Mouse (Mus musculus) kidney, embryonic 16.5 days (tissue): ENCODE data around the gene Aqp7. TPM values are rescaled to one million over a fixed set of nuclear protein-coding genes. Genes with fewer than 3 reads are reported as not detected.
"Not testable (repeated sequence)": the region's sequence is repeated elsewhere in the genome, so short reads cannot be mapped to it uniquely, and the experiment has no call there.

Experiments used
- ATAC-seq: fragments of 200-750 bp; cut with Nextera tagmentation; 2 replicates; pipeline ENCODE4 v1.8.0; 2017; ENCODE audit warnings: moderate TSS enrichment; ENCODE audit not compliant: low FRiP score, low TSS enrichment
- H3K27ac ChIP-seq: fragments of 300-500 bp; sonication (generic); 2 replicates; pipeline ENCODE4 v1.5.1; 2014; ENCODE audit warnings: low read length
- H3K27me3 ChIP-seq: fragments of 300-500 bp; sonication (generic); 2 replicates; pipeline ENCODE4 v1.6.1; 2014; ENCODE audit warnings: low read length, control low read depth, mixed read lengths; ENCODE audit not compliant: insufficient read depth
- H3K36me3 ChIP-seq: fragments of 300-500 bp; sonication (generic); 2 replicates; pipeline ENCODE4 v1.6.1; 2014; ENCODE audit warnings: low read length, control low read depth, mixed read lengths; ENCODE audit not compliant: insufficient read depth
- H3K4me1 ChIP-seq: fragments of 300-500 bp; sonication (generic); 2 replicates; pipeline ENCODE4 v1.6.1; 2014; ENCODE audit warnings: low read length, control low read depth, mixed read lengths; ENCODE audit not compliant: insufficient read depth
- H3K4me2 ChIP-seq: fragments of 300-500 bp; sonication (generic); replicated peaks from 2 replicates; pipeline ENCODE4 v1.6.1; 2014; ENCODE audit warnings: low read depth, low read length
- H3K4me3 ChIP-seq: fragments of 300-500 bp; sonication (generic); 2 replicates; pipeline ENCODE4 v1.5.1; 2014; ENCODE audit warnings: mild to moderate bottlenecking, low read length
- H3K9ac ChIP-seq: fragments of 300-500 bp; sonication (generic); replicated peaks from 2 replicates; pipeline ENCODE4 v1.6.1; 2014; ENCODE audit warnings: low read length
- H3K9me3 ChIP-seq: fragments of 300-500 bp; sonication (generic); 2 replicates; pipeline ENCODE4 v1.6.1; 2016; ENCODE audit warnings: low read length, control low read depth
- whole genome bisulfite sequencing: fragments of 180-500 bp; shearing (Covaris S2); extraction: QIAGEN DNeasy Blood & Tissue Kit; methylation state at CpG from one replicate; pipeline ENCODE4 v1.1.7; 2014; 5-methylcytosine and 5-hydroxymethylcytosine counted together
- polyA plus RNA-seq: library from polyadenylated mRNA; unstranded; fragments of >200 nt; fragmentation: Nextera tagmentation; extraction: Ambion mirVana; gene quantifications from 2 replicates; pipeline ENCODE4 v1.2.1, GENCODE M21; 2015

Aqp7 gene
- polyA plus RNA-seq, 1 experiment from 2014 or later = 1.2 TPM

GRCm38 (mm10) chr4:41087459-41088298 is 39.7 kb upstream of the Aqp7 start:
- Histone ChIP-seq H3K27ac (peak overlapping the region; percentile 47), H3K27me3 (no peaks in the 10 kb centered on the region), H3K36me3 (no peaks in the 10 kb centered on the region), H3K4me2 (no peak overlapping the region), H3K4me3 (no peak overlapping the region), H3K9me3 (no peaks in the 10 kb centered on the region), H3K9ac (no peak overlapping the region), H3K4me1 (peaks cover 13% of the 10 kb centered on the region; the same call in 1 of the 2 replicates)
- 80% methylated on average over 16 of the region's 16 CpGs for WGBS
- 0 out of 2 replicates have a peak, but pooled peaks have one; percentile 32 for ATAC-seq

GRCm38 (mm10) chr4:41086947-41087346 is 39.0 kb upstream of the Aqp7 start:
- WGBS = 57% methylated on average over 9 of the region's 9 CpGs
- H3K4me1 ChIP-seq = peaks cover 13% of the 10 kb centered on the region; the same call in 1 of the 2 replicates
- H3K36me3 ChIP-seq = no peaks in the 10 kb centered on the region
- H3K4me2 ChIP-seq = no peak overlapping the region
- H3K27ac ChIP-seq = no peak overlapping the region
- H3K4me3 ChIP-seq = no peak overlapping the region
- no peaks in the 10 kb centered on the region for H3K9me3 ChIP-seq
- H3K27me3 ChIP-seq = no peaks in the 10 kb centered on the region
- no peak overlapping the region for H3K9ac ChIP-seq
- ATAC-seq = peak; percentile 52

GRCm38 (mm10) chr4:41084819-41085218 is 36.9 kb upstream of the Aqp7 start:
- Histone ChIP-seq H3K4me1 (0 out of 2 replicates have a peak, but pooled peaks cover 3% of the 10 kb centered on the region), H3K27me3 (no peaks in the 10 kb centered on the region), H3K4me3 (no peak overlapping the region), H3K36me3 (no peaks in the 10 kb centered on the region), H3K4me2 (no peak overlapping the region), H3K9ac (no peak overlapping the region), H3K27ac (no peak overlapping the region), H3K9me3 (no peaks in the 10 kb centered on the region)
- no peak for ATAC-seq
- WGBS = 77% methylated on average over 4 of the region's 4 CpGs

- H3K27me3 ChIP-seq, H3K9me3 ChIP-seq, H3K27ac ChIP-seq, H3K4me2 ChIP-seq, ATAC-seq, H3K4me3 ChIP-seq, H3K9ac ChIP-seq, H3K4me1 ChIP-seq, H3K36me3 ChIP-seq: not testable (repeated sequence)
- 67% methylated on average over 4 of the region's 4 CpGs for WGBS
Observed at GRCm38 (mm10) chr4:41082803-41083202, 34.9 kb upstream of the Aqp7 start.

- Histone ChIP-seq H3K9me3 (no peaks in the 10 kb centered on the region), H3K4me3 (no peak overlapping the region), H3K36me3 (no peaks in the 10 kb centered on the region), H3K9ac (no peak overlapping the region), H3K4me2 (no peak overlapping the region), H3K27ac (no peak overlapping the region), H3K4me1 (0 out of 2 replicates have a peak, but pooled peaks cover under 1% of the 10 kb centered on the region), H3K27me3 (no peaks in the 10 kb centered on the region)
- WGBS = 83% methylated on average over 5 of the region's 5 CpGs
- no peak for ATAC-seq
Observed at GRCm38 (mm10) chr4:41081733-41082132, 33.8 kb upstream of the Aqp7 start.

GRCm38 (mm10) chr4:41078726-41079125 is 30.8 kb upstream of the Aqp7 start:
- H3K36me3 ChIP-seq = no peaks in the 10 kb centered on the region
- no peak overlapping the region for H3K4me3 ChIP-seq
- no peak for ATAC-seq
- no peaks in the 10 kb centered on the region for H3K27me3 ChIP-seq
- H3K9ac ChIP-seq = no peak overlapping the region
- H3K27ac ChIP-seq = no peak overlapping the region
- no peak overlapping the region for H3K4me2 ChIP-seq
- WGBS = 52% methylated on average over 6 of the region's 6 CpGs
- no peaks in the 10 kb centered on the region for H3K4me1 ChIP-seq
- H3K9me3 ChIP-seq = no peaks in the 10 kb centered on the region

- Histone ChIP-seq H3K4me3 (no peak overlapping the region), H3K9me3 (no peaks in the 10 kb centered on the region), H3K4me2 (no peak overlapping the region), H3K27me3 (no peaks in the 10 kb centered on the region), H3K27ac (no peak overlapping the region), H3K36me3 (no peaks in the 10 kb centered on the region), H3K9ac (no peak overlapping the region), H3K4me1 (no peaks in the 10 kb centered on the region)
- no peak for ATAC-seq
- WGBS = 75% methylated on average over 6 of the region's 6 CpGs
Observed at GRCm38 (mm10) chr4:41074461-41074860, 26.5 kb upstream of the Aqp7 start.

GRCm38 (mm10) chr4:41073008-41073817 is 25.3 kb upstream of the Aqp7 start:
- WGBS = 80% methylated on average over 12 of the region's 12 CpGs

GRCm38 (mm10) chr4:41071500-41072429 is 23.8 kb upstream of the Aqp7 start:
- Histone ChIP-seq H3K36me3 (no peaks in the 10 kb centered on the region), H3K4me1 (no peaks in the 10 kb centered on the region), H3K4me2 (no peak overlapping the region), H3K9ac (no peak overlapping the region), H3K27me3 (no peaks in the 10 kb centered on the region), H3K9me3 (no peaks in the 10 kb centered on the region), H3K4me3 (no peak overlapping the region), H3K27ac (no peak overlapping the region)
- 74% methylated on average over 14 of the region's 14 CpGs for WGBS
- ATAC-seq = no peak

More at GRCm38 (mm10) chr4:41073008-41073817, 25.3 kb upstream of the Aqp7 start:
- ATAC-seq = no peak
- no peaks in the 10 kb centered on the region for H3K27me3 ChIP-seq
- no peak overlapping the region for H3K9ac ChIP-seq
- H3K4me1 ChIP-seq = no peaks in the 10 kb centered on the region
- H3K9me3 ChIP-seq = no peaks in the 10 kb centered on the region
- H3K36me3 ChIP-seq = no peaks in the 10 kb centered on the region
- no peak overlapping the region for H3K27ac ChIP-seq
- H3K4me2 ChIP-seq = no peak overlapping the region
- H3K4me3 ChIP-seq = no peak overlapping the region
